Mouse (Mus musculus): ENCODE data around the gene 1700092M07Rik. TPM values are rescaled to one million over a fixed set of nuclear protein-coding genes. Genes with fewer than 3 reads are reported as not detected.

Gene 1700092M07Rik
- polyA plus RNA-seq, 1 experiment from 2014 or later = 1.7 TPM

- Histone ChIP-seq H3K4me2 (peak overlapping the region; percentile 87), H3K27me3 (replicated peaks; ENCODE audit: control insufficient read depth, insufficient read depth, low read length) (no peaks in the 10 kb centered on the region), H3K4me3 (ENCODE audit: low read depth, low read length) (peak overlapping the region; percentile 88), H3K36me3 (ENCODE audit: control insufficient read depth, insufficient read depth, low read length) (peaks cover 22% of the 10 kb centered on the region), H3K4me1 (replicated peaks; ENCODE audit: control insufficient read depth, insufficient read depth, low read length) (peaks cover 22% of the 10 kb centered on the region), H3K27ac (ENCODE audit: low read depth, low read length) (peak overlapping the region; percentile 98), H3K9ac (ENCODE audit: low read depth, low read length) (peak overlapping the region; percentile 98), H3K9me3 (ENCODE audit: control insufficient read depth, low read length) (no peaks in the 10 kb centered on the region)
- ATAC-seq (replicated peaks; ENCODE audit: low FRiP score) (no peak), DNase-seq (ENCODE audit: low spot score) (no peak)
- 48% methylated on average over 4 of the region's 4 CpGs for WGBS
These were observed 18.5 kb upstream of the 1700092M07Rik start for GRCm38 (mm10) chr19:8722021-8722420.

GRCm38 (mm10) chr19:8722559-8722906 lies 18.0 kb upstream of the 1700092M07Rik start:
- Histone ChIP-seq H3K4me3 (ENCODE audit: low read depth, low read length) (peak overlapping the region; percentile 88), H3K36me3 (ENCODE audit: control insufficient read depth, insufficient read depth, low read length) (peaks cover 22% of the 10 kb centered on the region), H3K27ac (ENCODE audit: low read depth, low read length) (peak overlapping the region; percentile 98), H3K4me1 (replicated peaks; ENCODE audit: control insufficient read depth, insufficient read depth, low read length) (peaks cover 20% of the 10 kb centered on the region), H3K4me2 (peak overlapping the region; percentile 87), H3K9ac (ENCODE audit: low read depth, low read length) (peak overlapping the region; percentile 98), H3K9me3 (ENCODE audit: control insufficient read depth, low read length) (no peaks in the 10 kb centered on the region), H3K27me3 (replicated peaks; ENCODE audit: control insufficient read depth, insufficient read depth, low read length) (no peaks in the 10 kb centered on the region)
- 2% methylated on average over 5 of the region's 5 CpGs for WGBS
- ATAC-seq (replicated peaks; ENCODE audit: low FRiP score) = peak; percentile 7; the same call in 1 of the 2 replicates
- no peak for DNase-seq (ENCODE audit: low spot score)

- Histone ChIP-seq H3K4me3 (ENCODE audit: low read depth, low read length) (peak within 1 kb of the TSS; percentile 88), H3K36me3 (ENCODE audit: control insufficient read depth, insufficient read depth, low read length) (peaks cover 22% of the 10 kb centered on the region), H3K4me1 (replicated peaks; ENCODE audit: control insufficient read depth, insufficient read depth, low read length) (peaks cover 20% of the 10 kb centered on the region), H3K27me3 (replicated peaks; ENCODE audit: control insufficient read depth, insufficient read depth, low read length) (no peaks in the 10 kb centered on the region), H3K9me3 (ENCODE audit: control insufficient read depth, low read length) (no peaks in the 10 kb centered on the region), H3K9ac (ENCODE audit: low read depth, low read length) (peak within 1 kb of the TSS; percentile 98), H3K4me2 (peak within 1 kb of the TSS; percentile 87), H3K27ac (ENCODE audit: low read depth, low read length) (peak within 1 kb of the TSS; percentile 98)
- peak; percentile 91 for DNase-seq (ENCODE audit: low spot score)
- WGBS = under 1% methylated on average over 50 of the region's 50 CpGs
- peak; percentile 89 for ATAC-seq (replicated peaks; ENCODE audit: low FRiP score)
These were observed 17.5 kb upstream of the 1700092M07Rik start, which contains the start of gene Slc3a2 for GRCm38 (mm10) chr19:8722907-8723573. TSS of gene Slc3a2 (minus strand) at chr19:8723369.

GRCm38 (mm10) chr19:8723574-8724346 lies 16.8 kb upstream of the 1700092M07Rik start:
- DNase-seq (ENCODE audit: low spot score) (no peak), ATAC-seq (replicated peaks; ENCODE audit: low FRiP score) (no peak)
- WGBS = under 1% methylated on average over 20 of the region's 20 CpGs

GRCm38 (mm10) chr19:8724392-8724791 lies 16.1 kb upstream of the 1700092M07Rik start:
- Histone ChIP-seq H3K9me3 (ENCODE audit: control insufficient read depth, low read length) (no peaks in the 10 kb centered on the region), H3K4me1 (replicated peaks; ENCODE audit: control insufficient read depth, insufficient read depth, low read length) (peaks cover 17% of the 10 kb centered on the region), H3K27me3 (replicated peaks; ENCODE audit: control insufficient read depth, insufficient read depth, low read length) (no peaks in the 10 kb centered on the region), H3K9ac (ENCODE audit: low read depth, low read length) (peak overlapping the region; percentile 98), H3K27ac (ENCODE audit: low read depth, low read length) (peak overlapping the region; percentile 98), H3K36me3 (ENCODE audit: control insufficient read depth, insufficient read depth, low read length) (peaks cover 22% of the 10 kb centered on the region), H3K4me2 (peak overlapping the region; percentile 87), H3K4me3 (ENCODE audit: low read depth, low read length) (peak overlapping the region; percentile 88)
- ATAC-seq (replicated peaks; ENCODE audit: low FRiP score) (no peak), DNase-seq (ENCODE audit: low spot score) (no peak)
- WGBS = 1% methylated on average over 2 of the region's 2 CpGs

More at GRCm38 (mm10) chr19:8723574-8724346, 16.8 kb upstream of the 1700092M07Rik start:
- peak overlapping the region; percentile 98 for H3K27ac ChIP-seq (ENCODE audit: low read depth, low read length)
- H3K4me1 ChIP-seq (replicated peaks; ENCODE audit: control insufficient read depth, insufficient read depth, low read length) = peaks cover 20% of the 10 kb centered on the region
- H3K27me3 ChIP-seq (replicated peaks; ENCODE audit: control insufficient read depth, insufficient read depth, low read length) = no peaks in the 10 kb centered on the region
- H3K4me2 ChIP-seq = peak overlapping the region; percentile 87
- no peaks in the 10 kb centered on the region for H3K9me3 ChIP-seq (ENCODE audit: control insufficient read depth, low read length)
- H3K4me3 ChIP-seq (ENCODE audit: low read depth, low read length) = peak overlapping the region; percentile 88
- H3K36me3 ChIP-seq (ENCODE audit: control insufficient read depth, insufficient read depth, low read length) = peaks cover 22% of the 10 kb centered on the region
- H3K9ac ChIP-seq (ENCODE audit: low read depth, low read length) = peak overlapping the region; percentile 98

GRCm38 (mm10) chr19:8725081-8725613 lies 15.4 kb upstream of the 1700092M07Rik start:
- Histone ChIP-seq H3K4me2 (peak overlapping the region; percentile 87), H3K27ac (ENCODE audit: low read depth, low read length) (peak overlapping the region; percentile 98), H3K9ac (ENCODE audit: low read depth, low read length) (peak overlapping the region; percentile 98), H3K9me3 (ENCODE audit: control insufficient read depth, low read length) (no peaks in the 10 kb centered on the region), H3K27me3 (replicated peaks; ENCODE audit: control insufficient read depth, insufficient read depth, low read length) (no peaks in the 10 kb centered on the region), H3K4me3 (ENCODE audit: low read depth, low read length) (peak overlapping the region; percentile 88), H3K4me1 (replicated peaks; ENCODE audit: control insufficient read depth, insufficient read depth, low read length) (peaks cover 17% of the 10 kb centered on the region), H3K36me3 (ENCODE audit: control insufficient read depth, insufficient read depth, low read length) (peaks cover 22% of the 10 kb centered on the region)
- 38% methylated on average over 4 of the region's 4 CpGs for WGBS
- no peak for ATAC-seq (replicated peaks; ENCODE audit: low FRiP score)
- DNase-seq (ENCODE audit: low spot score) = no peak

- Histone ChIP-seq H3K27ac (ENCODE audit: low read depth, low read length) (peak overlapping the region; percentile 36; the same call in 1 of the 2 replicates), H3K4me1 (replicated peaks; ENCODE audit: control insufficient read depth, insufficient read depth, low read length) (peaks cover 12% of the 10 kb centered on the region), H3K4me2 (peak overlapping the region; percentile 87), H3K4me3 (ENCODE audit: low read depth, low read length) (peak overlapping the region; percentile 88), H3K27me3 (replicated peaks; ENCODE audit: control insufficient read depth, insufficient read depth, low read length) (no peaks in the 10 kb centered on the region), H3K36me3 (ENCODE audit: control insufficient read depth, insufficient read depth, low read length) (peaks cover 22% of the 10 kb centered on the region), H3K9me3 (ENCODE audit: control insufficient read depth, low read length) (no peaks in the 10 kb centered on the region), H3K9ac (ENCODE audit: low read depth, low read length) (peak overlapping the region; percentile 31)
- WGBS = 17% methylated on average over 3 of the region's 3 CpGs
- ATAC-seq (replicated peaks; ENCODE audit: low FRiP score) (peak; percentile 13; the same call in 1 of the 2 replicates), DNase-seq (ENCODE audit: low spot score) (no peak)
These were observed 13.7 kb upstream of the 1700092M07Rik start for GRCm38 (mm10) chr19:8726609-8727390.

- Histone ChIP-seq H3K4me1 (replicated peaks; ENCODE audit: control insufficient read depth, insufficient read depth, low read length) (peaks cover 8% of the 10 kb centered on the region), H3K9me3 (ENCODE audit: control insufficient read depth, low read length) (no peaks in the 10 kb centered on the region), H3K36me3 (ENCODE audit: control insufficient read depth, insufficient read depth, low read length) (peaks cover 22% of the 10 kb centered on the region), H3K27ac (ENCODE audit: low read depth, low read length) (peak overlapping the region; percentile 34; the same call in 1 of the 2 replicates), H3K4me3 (ENCODE audit: low read depth, low read length) (peak overlapping the region; percentile 11; the same call in 1 of the 2 replicates), H3K27me3 (replicated peaks; ENCODE audit: control insufficient read depth, insufficient read depth, low read length) (no peaks in the 10 kb centered on the region), H3K4me2 (no peak overlapping the region), H3K9ac (ENCODE audit: low read depth, low read length) (no peak overlapping the region)
- WGBS = 15% methylated on average over 5 of the region's 5 CpGs
- ATAC-seq (replicated peaks; ENCODE audit: low FRiP score) (peak; percentile 30), DNase-seq (ENCODE audit: low spot score) (no peak)
These were observed 12.9 kb upstream of the 1700092M07Rik start for GRCm38 (mm10) chr19:8727495-8728114.
